Mouse (Mus musculus) testis, adult 2 months (tissue): ENCODE measurements at regions not wholly inside any gene's neighbourhood (a gene's known extent, or its start where the extent isn't known, plus 50 kb on each side); places are given as distances from the start of the nearest gene placed in this dataset.
A peak's percentile ranks its signal among the peaks of the same experiment; 100 is the strongest.

ENCODE experiments used
- H3K27ac ChIP-seq: fragments of 200-500 bp; 2 replicates; pipeline ENCODE4 v1.5.1; 2012; ENCODE audit warnings: low read depth, low read length; ENCODE audit not compliant: control insufficient read depth, insufficient read depth
- H3K27me3 ChIP-seq: fragments of 200-500 bp; 2 replicates; pipeline ENCODE4 v1.6.1; 2012; ENCODE audit warnings: mild to moderate bottlenecking, low read length, moderate library complexity; ENCODE audit not compliant: control insufficient read depth, insufficient read depth
- H3K36me3 ChIP-seq: fragments of 200-500 bp; 2 replicates; pipeline ENCODE4 v1.6.1; 2012; ENCODE audit warnings: mild to moderate bottlenecking, low read length; ENCODE audit not compliant: control insufficient read depth, insufficient read depth
- H3K4me1 ChIP-seq: fragments of 200-500 bp; 2 replicates; pipeline ENCODE4 v1.6.1; 2012; ENCODE audit warnings: low read length; ENCODE audit not compliant: control insufficient read depth, insufficient read depth
- H3K4me3 ChIP-seq: fragments of 200-500 bp; 2 replicates; pipeline ENCODE4 v1.5.1; 2012; ENCODE audit warnings: low read depth, mild to moderate bottlenecking, low read length, moderate library complexity, mixed read lengths; ENCODE audit not compliant: control insufficient read depth
- CTCF ChIP-seq: fragments of 200-500 bp; IDR thresholded peaks from 2 replicates; pipeline ENCODE4 v1.5.1; 2012; ENCODE audit warnings: low read depth, mild to moderate bottlenecking, inconsistent platforms, low read length, moderate library complexity; ENCODE audit not compliant: control insufficient read depth, insufficient read depth, insufficient replicate concordance
- POLR2A ChIP-seq: fragments of 200-500 bp; IDR thresholded peaks from 2 replicates; pipeline ENCODE4 v1.6.1; 2012; ENCODE audit warnings: low read depth, mild to moderate bottlenecking, inconsistent platforms, low read length, moderate library complexity; ENCODE audit not compliant: control insufficient read depth

DNA sequence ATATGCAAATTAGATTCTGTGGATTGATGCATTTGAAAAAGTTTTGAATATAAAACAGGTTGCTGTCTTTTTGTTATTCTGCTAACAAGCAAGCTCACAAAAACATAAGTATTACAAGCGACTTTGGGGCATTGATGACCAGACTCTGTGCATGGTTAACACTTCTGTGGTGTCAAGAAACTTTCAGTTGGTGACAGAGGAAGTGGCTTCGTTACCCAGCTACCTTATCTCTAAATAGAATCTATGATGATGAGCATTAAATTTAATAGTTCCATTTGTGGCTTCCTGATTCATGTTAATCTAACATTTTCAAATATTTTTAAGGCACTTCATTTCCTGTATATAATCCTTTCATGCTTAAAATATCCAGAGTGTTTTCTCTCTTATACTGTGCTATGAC, 100.8 kb downstream of the Tm2d1 start:
- Histone ChIP-seq H3K4me1 (no peaks in the 10 kb centered on the region), H3K27me3 (no peaks in the 10 kb centered on the region), H3K36me3 (no peaks in the 10 kb centered on the region), H3K4me3 (no peak overlapping the region), H3K27ac (no peak overlapping the region)
- TF ChIP-seq POLR2A (no peak), CTCF (no peak)

DNA sequence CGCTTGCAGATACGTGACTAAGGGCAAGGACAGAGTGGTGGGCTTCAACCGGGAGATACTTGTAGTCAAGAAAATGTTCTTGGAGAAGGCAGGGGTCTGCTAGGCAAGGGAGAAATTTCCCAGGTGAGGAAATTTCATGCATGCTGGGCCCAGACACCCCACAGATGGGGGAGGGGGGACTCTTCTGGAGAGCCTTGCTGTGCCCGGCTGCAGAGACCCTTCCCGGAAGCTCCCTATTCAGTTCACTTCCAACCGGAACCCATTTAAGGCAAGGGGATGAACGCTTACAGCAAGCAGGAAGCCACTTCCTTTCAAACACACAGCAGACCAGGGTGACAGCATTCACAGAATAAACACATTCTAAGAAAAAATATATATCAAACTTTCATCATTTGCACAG, 124.8 kb downstream of the Tm2d1 start:
- peak overlapping the region; percentile 33 for H3K4me3 ChIP-seq
- TF ChIP-seq CTCF, result no peak
- TF ChIP-seq POLR2A, result no peak
- H3K36me3 ChIP-seq, result no peaks in the 10 kb centered on the region
- H3K4me1 ChIP-seq, result peaks cover 14% of the 10 kb centered on the region
- no peak overlapping the region for H3K27ac ChIP-seq
- no peaks in the 10 kb centered on the region for H3K27me3 ChIP-seq

- TF ChIP-seq POLR2A (no peak), CTCF (no peak)
- H3K4me3 ChIP-seq, result no peak overlapping the region; the same call in 1 of the 2 replicates
- H3K36me3 ChIP-seq, result no peaks in the 10 kb centered on the region
- peaks cover 14% of the 10 kb centered on the region for H3K4me1 ChIP-seq
- H3K27me3 ChIP-seq, result no peaks in the 10 kb centered on the region
- no peak overlapping the region for H3K27ac ChIP-seq
These were observed 125.4 kb downstream of the Tm2d1 start for GRCm38 (mm10) chr4:98257711-98258110.

GRCm38 (mm10) chr4:98254856-98255853, 128.0 kb downstream of the Tm2d1 start:
- no peak for TF ChIP-seq POLR2A
- TF ChIP-seq CTCF, result peak; percentile 41; the same call in 1 of the 2 replicates
- Histone ChIP-seq H3K27me3 (no peaks in the 10 kb centered on the region), H3K4me3 (no peak overlapping the region; the same call in 1 of the 2 replicates), H3K4me1 (peaks cover 14% of the 10 kb centered on the region), H3K36me3 (no peaks in the 10 kb centered on the region), H3K27ac (no peak overlapping the region)

DNA sequence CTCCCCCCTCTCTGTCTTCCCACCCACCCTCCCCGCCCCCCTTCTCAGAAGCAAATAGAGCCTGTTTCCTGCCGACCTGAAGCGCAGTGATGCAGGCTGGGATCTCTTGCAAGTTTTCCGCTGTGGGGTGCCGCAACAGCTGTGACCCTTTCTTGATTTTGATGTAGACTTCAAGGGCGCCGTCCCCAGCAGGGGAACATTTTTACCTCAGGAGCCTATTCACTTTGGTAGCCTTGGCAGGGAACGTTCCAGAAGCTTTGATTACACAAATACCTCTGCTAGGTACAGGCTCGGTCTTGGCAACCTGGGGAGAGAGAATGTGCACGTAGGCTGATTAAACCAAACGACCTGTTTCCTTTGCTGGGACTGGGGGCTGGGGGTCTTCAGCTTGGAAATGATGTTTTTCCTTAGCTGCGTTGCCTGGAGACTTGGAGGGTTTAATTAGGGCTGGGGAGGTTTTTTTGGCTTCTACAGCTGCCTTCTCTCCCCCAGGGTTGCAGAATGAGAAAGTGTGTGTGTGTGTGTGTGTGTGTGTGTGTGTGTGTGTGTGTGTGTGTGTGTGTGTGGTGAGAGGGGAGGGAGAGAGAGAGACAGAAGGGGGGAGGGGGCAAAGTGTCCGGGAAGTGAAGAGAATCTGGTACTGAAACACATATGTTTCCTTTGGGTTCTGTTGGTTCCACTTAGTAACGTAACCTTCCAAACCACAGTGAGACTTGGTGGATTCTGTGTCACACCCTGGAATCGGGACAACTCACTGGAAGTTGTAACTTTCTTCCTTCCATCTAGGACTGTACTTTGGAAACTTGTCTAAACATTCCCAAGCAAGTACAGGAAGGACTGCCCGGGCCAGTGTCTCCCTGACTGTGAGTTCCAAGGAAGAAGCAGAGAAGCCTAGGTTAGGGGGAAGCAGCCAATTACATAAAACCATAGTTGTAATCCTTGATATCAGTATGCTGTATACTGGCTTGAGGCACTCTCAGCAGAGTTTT, 138.9 kb downstream of the Tm2d1 start:
- Histone ChIP-seq H3K4me1 (no peaks in the 10 kb centered on the region; the same call in 1 of the 2 replicates), H3K36me3 (no peaks in the 10 kb centered on the region), H3K27ac (no peak overlapping the region), H3K27me3 (no peaks in the 10 kb centered on the region), H3K4me3 (no peak overlapping the region)
- TF ChIP-seq POLR2A (no peak), CTCF (no peak)

DNA sequence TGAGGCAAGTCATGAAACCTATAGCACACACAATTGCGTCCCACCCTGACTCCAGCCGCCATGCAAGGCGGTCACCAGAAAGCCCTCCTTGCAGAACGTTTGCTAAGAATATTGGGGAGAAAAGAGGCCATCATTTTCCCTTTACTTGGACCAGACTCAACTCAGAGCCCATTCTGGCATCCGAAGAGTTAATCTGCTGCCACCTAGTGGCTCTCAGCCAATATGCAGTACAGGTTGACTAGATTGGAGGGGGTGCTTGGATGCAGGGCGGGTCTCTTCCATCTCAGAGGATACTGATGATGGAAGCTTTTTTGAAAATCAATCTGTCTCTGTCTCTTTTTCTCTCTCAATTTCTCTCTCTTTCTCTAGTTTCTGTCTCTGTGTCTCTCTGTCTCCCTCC, 139.6 kb downstream of the Tm2d1 start:
- no peaks in the 10 kb centered on the region for H3K27me3 ChIP-seq
- no peak overlapping the region for H3K4me3 ChIP-seq
- no peaks in the 10 kb centered on the region; the same call in 1 of the 2 replicates for H3K4me1 ChIP-seq
- no peak overlapping the region for H3K27ac ChIP-seq
- TF ChIP-seq CTCF (0 out of 2 replicates have a peak, but pooled peaks have one; percentile 7), POLR2A (no peak)
- no peaks in the 10 kb centered on the region for H3K36me3 ChIP-seq

DNA sequence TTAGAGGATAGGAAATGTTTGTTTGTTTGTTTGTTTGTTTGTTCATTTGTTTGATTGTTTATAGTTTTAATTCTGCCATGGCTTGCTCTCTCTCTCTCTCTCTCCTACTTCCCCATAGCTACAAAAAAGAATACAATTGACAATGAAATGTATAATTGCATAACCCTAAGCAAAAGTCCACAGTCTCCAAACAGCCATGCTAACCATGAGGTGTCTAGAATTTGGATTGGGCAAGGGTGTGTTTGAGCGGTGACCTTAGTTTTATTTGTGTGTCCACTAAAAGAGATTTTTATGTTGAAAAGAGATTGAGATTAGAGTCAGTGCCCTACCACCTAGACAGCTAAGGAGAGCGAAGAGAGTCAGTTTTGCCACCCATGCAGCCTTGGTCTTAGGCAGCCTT, 141.2 kb downstream of the Tm2d1 start:
- TF ChIP-seq CTCF (no peak), POLR2A (no peak)
- Histone ChIP-seq H3K4me1 (no peaks in the 10 kb centered on the region; the same call in 1 of the 2 replicates), H3K36me3 (no peaks in the 10 kb centered on the region), H3K4me3 (no peak overlapping the region), H3K27me3 (no peaks in the 10 kb centered on the region), H3K27ac (no peak overlapping the region)
